20 mouse cellular contexts compared by ENCODE assay signal in genomic region chr3:129375087-129375486, GRCm38 (mm10). TPM values are rescaled to one million over a fixed set of nuclear protein-coding genes. Genes with fewer than 3 reads are reported as not detected.
"Had no signal": no experiment of that assay in that cellular context is flagged by ENCODE, and none has a peak within 500 bp of the region (broad histone marks: within the 10 kb centered on the region; RNA-seq: fewer than 3 reads in every experiment).

No protein-coding gene starts in this region.

- H3K4me3 ChIP-seq: midbrain, embryonic 10.5 days; midbrain, embryonic 12.5 days; myocyte; neural tube, embryonic 13.5 days; neural tube, embryonic 15.5 days had no signal

- H3K9ac ChIP-seq: lung, embryonic 14.5 days; midbrain, embryonic 12.5 days; neural tube, embryonic 13.5 days; neural tube, embryonic 15.5 days had no signal

- H3K36me3 ChIP-seq: midbrain, embryonic 10.5 days; midbrain, embryonic 12.5 days; neural tube, embryonic 13.5 days; neural tube, embryonic 15.5 days had no signal

- H3K9me3 ChIP-seq: midbrain, embryonic 10.5 days; midbrain, embryonic 12.5 days; neural tube, embryonic 13.5 days; neural tube, embryonic 15.5 days had no signal

- H3K27me3 ChIP-seq: midbrain, embryonic 12.5 days; neural tube, embryonic 13.5 days; neural tube, embryonic 15.5 days had no signal

- ATAC-seq: midbrain, embryonic 16.5 days had no signal

- H3K4me2 ChIP-seq: lung, embryonic 14.5 days; midbrain, embryonic 12.5 days; neural tube, embryonic 13.5 days; neural tube, embryonic 15.5 days had no signal

- H3K4me1 ChIP-seq: midbrain, embryonic 12.5 days; neural tube, embryonic 13.5 days had no signal

- DNase-seq: lung, adult 18-20 months; lung, embryonic 14.5 days; lung, postnatal 10 days; lung, postnatal 4 days; midbrain, embryonic 14.5 days; retina, postnatal 1 day; right cerebral cortex, adult 18-20 months; right cerebral cortex, postnatal 25 days; right cerebral cortex, postnatal 4 days; spleen, adult 18-20 months; thymus, adult 18-20 months; thymus, postnatal 14 days; thymus, postnatal 36 days had no signal

- H3K27ac ChIP-seq: midbrain, embryonic 10.5 days; midbrain, embryonic 12.5 days; neural tube, embryonic 13.5 days; neural tube, embryonic 15.5 days had no signal

RNA-seq across cellular contexts. Expression of gene Enpep, which starts 42.6 kb away (rescaled TPM):
- total RNA-seq: megakaryocyte, adult 5-6 weeks had no signal
